Mouse (Mus musculus): ENCODE measurements around the gene Eif2a.

- TF ChIP-seq CTCF (IDR thresholded peaks at IDR 0.05; ENCODE audit: extremely low read depth, insufficient read depth, insufficient read length, insufficient replicate concordance) (no peak), POLR2A (IDR thresholded peaks at IDR 0.05; ENCODE audit: low read depth, low read length) (peak; percentile 92)
These were observed 50.8 kb downstream of the Eif2a start, which contains the start of gene Selenot for GRCm38 (mm10) chr3:58576137-58577066.
